Mouse (Mus musculus) liver, adult 2 months (tissue): ENCODE measurements at regions not wholly inside any gene's neighbourhood (a gene's known extent, or its start where the extent isn't known, plus 50 kb on each side); places are given as distances from the start of the nearest gene placed in this dataset.

ENCODE experiments used
- CTCF ChIP-seq: fragments of 200-500 bp; IDR thresholded peaks from 2 replicates; pipeline ENCODE4 v1.5.1; 2011; ENCODE audit warnings: low read depth, low read length, control low read depth
- POLR2A ChIP-seq: fragments of 200-500 bp; IDR thresholded peaks from 2 replicates; pipeline ENCODE4 v1.6.1; 2011; ENCODE audit warnings: low read length, control low read depth; ENCODE audit not compliant: insufficient read depth; ENCODE audit errors: extremely low read depth

GRCm38 (mm10) chr10:29087823-29088222 is 55.8 kb upstream of the Soga3 start:
- no peak for TF ChIP-seq CTCF
- no peak for TF ChIP-seq POLR2A
